Mouse (Mus musculus) forebrain, embryonic 16.5 days (tissue): ENCODE results near the gene Ppp1r3a. TPM values are rescaled to one million over a fixed set of nuclear protein-coding genes. Genes with fewer than 3 reads are reported as not detected.

Experiments
- polyA plus RNA-seq: library from polyadenylated mRNA; unstranded; fragments of >200 nt; fragmentation: Nextera tagmentation; extraction: Ambion mirVana; gene quantifications from 2 replicates; pipeline ENCODE4 v1.2.1, GENCODE M21; 2015

Gene Ppp1r3a
- polyA plus RNA-seq, 1 experiment from 2014 or later: not detected

Other genes with a start within 250 kb of the Ppp1r3a start
- gene Foxp2, start 146.1 kb upstream of the Ppp1r3a start, polyA plus RNA-seq: 36.0 and 44.4 TPM in 2 replicates